Mouse (Mus musculus) central nervous system, embryonic 14 days (tissue): Measurements from ENCODE around the gene Tlk2. TPM values are rescaled to one million over a fixed set of nuclear protein-coding genes. Genes with fewer than 3 reads are reported as not detected.

ENCODE experiments used
- polyA plus RNA-seq: library from polyadenylated mRNA; depleted of rRNA; stranded (reverse); fragments of >200 nt; gene quantifications from 2 replicates; pipeline ENCODE4 v1.2.3, GENCODE M21; 2012; rRNA removed

Tlk2 gene
- polyA plus RNA-seq, result 51.4 and 56.2 TPM in 2 replicates

GRCm38 (mm10) chr11:105178516-105178915 is at the start of gene Tlk2:
Gene Tlk2, plus strand, starts transcription at chr11:105178807.

DNA sequence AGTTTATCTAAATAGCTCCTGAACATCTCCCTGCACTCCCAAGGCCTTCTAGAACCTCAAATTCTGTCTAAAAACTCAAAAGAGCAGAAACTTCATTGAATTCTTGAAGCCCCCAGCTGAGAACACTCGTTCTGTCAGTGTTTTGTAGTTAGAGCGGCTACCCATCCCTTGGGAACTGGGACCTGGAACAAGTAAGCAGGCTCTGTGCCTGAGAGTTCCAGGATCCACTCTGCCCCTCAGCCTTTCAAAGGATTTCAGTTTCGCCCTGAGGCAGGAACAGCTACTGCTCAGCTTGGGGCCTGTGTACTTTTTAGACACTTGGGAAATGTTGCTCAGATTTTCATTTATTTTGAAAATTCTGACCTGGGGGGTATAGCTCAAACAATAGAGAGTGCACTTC is 32.0 kb upstream of the Tlk2 start, which contains the start of gene Gm10842:
TSS of gene Gm10842 (plus strand) at position 301 of the 400 bp plus-strand sequence.

DNA sequence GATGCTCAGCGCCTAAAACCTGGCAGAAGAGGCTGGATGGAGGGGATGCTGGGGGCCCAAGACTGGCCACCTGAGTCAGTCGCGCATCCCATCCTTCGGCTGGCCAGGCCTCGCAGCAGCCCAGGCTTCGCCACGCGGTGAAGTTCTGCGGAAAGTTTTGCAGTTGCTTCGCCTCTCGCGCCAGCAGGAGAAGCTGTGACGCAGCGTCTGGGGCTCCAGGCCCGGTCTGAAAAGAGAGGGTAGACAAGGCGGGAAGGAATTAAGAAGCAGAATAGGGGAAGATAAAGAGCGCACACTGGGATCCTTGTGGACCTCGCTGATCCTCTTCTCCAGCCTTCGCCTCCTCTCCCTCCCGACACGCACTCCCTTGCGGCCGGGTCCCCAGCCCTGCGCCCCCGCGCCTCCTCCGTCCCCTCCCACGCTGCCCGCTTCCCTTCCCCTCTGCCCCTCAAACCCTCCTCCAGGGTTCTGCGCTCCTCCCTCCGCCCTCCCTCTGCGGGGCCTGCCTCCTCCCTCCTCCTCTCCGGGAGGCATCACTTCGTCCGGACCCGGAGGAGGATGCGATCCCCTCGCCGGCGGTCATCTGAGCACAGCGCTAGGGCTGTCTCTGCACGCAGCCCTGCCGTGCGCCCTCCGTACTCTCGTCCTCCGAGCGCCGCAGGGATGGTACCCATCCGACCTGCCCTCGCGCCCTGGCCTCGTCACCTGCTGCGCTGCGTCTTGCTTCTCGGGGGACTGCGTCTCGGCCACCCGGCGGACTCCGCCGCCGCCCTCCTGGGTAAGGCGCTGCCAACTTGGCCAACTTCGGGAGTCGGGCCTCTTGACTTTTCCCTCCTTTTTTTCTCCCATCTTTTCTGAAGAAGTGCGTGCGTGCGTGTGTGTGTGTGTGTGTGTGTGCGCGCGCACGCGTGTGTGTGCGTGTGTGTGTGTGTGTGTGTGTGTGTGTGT is 113.8 kb downstream of the Tlk2 start, which contains the start of gene Mrc2:
TSS of gene Mrc2 (plus strand) at position 520 of the 948 bp plus-strand sequence.

Other genes with a start within 250 kb of the Tlk2 start
- 0.07 and 0.20 TPM in 2 replicates for gene Efcab3, start 115.2 kb upstream of the Tlk2 start, polyA plus RNA-seq
- 32.5 and 34.2 TPM in 2 replicates for gene Mettl2, start 52.4 kb upstream of the Tlk2 start, polyA plus RNA-seq
- gene Gm10842, start 31.9 kb upstream of the Tlk2 start, polyA plus RNA-seq, result not detected in 2 replicates
- gene Mrc2, start 113.8 kb downstream of the Tlk2 start, polyA plus RNA-seq, result 16.4 and 29.2 TPM in 2 replicates